In genomic region chr9:34498651-34499050, GRCm38 (mm10) we compare ENCODE assay signal across 9 mouse cellular contexts. TPM values are rescaled to one million over a fixed set of nuclear protein-coding genes. Genes with fewer than 3 reads are reported as not detected.
DNase-seq lines count a peak whose midpoint lies in the region; ATAC-seq and TF ChIP-seq lines count a peak whose summit lies in the region.
"Had no signal": no experiment of that assay in that cellular context is flagged by ENCODE, and none has a peak within 500 bp of the region (broad histone marks: within the 10 kb centered on the region; RNA-seq: fewer than 3 reads in every experiment).

No protein-coding gene starts in this region.

- peaks cover 31% of the 10 kb centered on the region for H3K27me3 ChIP-seq in kidney, embryonic 15.5 days
- H3K27me3 ChIP-seq in intestine, postnatal 0 days (replicated peaks; ENCODE audit: control insufficient read depth, insufficient read depth, low read length), result peaks cover 6% of the 10 kb centered on the region; the same call in 1 of the 2 replicates
- H3K27me3 ChIP-seq in midbrain, embryonic 16.5 days (ENCODE audit: control insufficient read depth, insufficient read depth, low read depth, low read length), result peaks cover 3% of the 10 kb centered on the region; the same call in 1 of the 2 replicates
- H3K27me3 ChIP-seq in stomach, postnatal 0 days (ENCODE audit: control insufficient read depth, insufficient read depth, low read length), result no peaks in the 10 kb centered on the region

- no peak overlapping the region for H3K4me2 ChIP-seq in kidney, embryonic 15.5 days
- H3K4me2 ChIP-seq in intestine, postnatal 0 days (replicated peaks; ENCODE audit: low read depth), result no peak overlapping the region
- no peak overlapping the region for H3K4me2 ChIP-seq in midbrain, embryonic 16.5 days (ENCODE audit: low read length)
- no peak overlapping the region for H3K4me2 ChIP-seq in stomach, postnatal 0 days (replicated peaks; ENCODE audit: low read depth)

- no peak overlapping the region for H3K9ac ChIP-seq in kidney, embryonic 15.5 days
- no peak overlapping the region for H3K9ac ChIP-seq in intestine, postnatal 0 days (ENCODE audit: low read depth, low read length)
- no peak overlapping the region for H3K9ac ChIP-seq in midbrain, embryonic 16.5 days (ENCODE audit: low read depth, low read length)
- no peak overlapping the region for H3K9ac ChIP-seq in stomach, postnatal 0 days (ENCODE audit: low read length)

- 8% methylated on average over 5 of the region's 5 CpGs for WGBS in kidney, embryonic 15.5 days
- WGBS in intestine, postnatal 0 days, result 3% methylated on average over 5 of the region's 5 CpGs
- WGBS in midbrain, embryonic 16.5 days, result 3% methylated on average over 5 of the region's 5 CpGs
- WGBS in stomach, postnatal 0 days, result 4% methylated on average over 5 of the region's 5 CpGs

- TF ChIP-seq CTCF in intestine, postnatal 0 days (IDR thresholded peaks at IDR 0.05; ENCODE audit: low read depth), result peak; percentile 93
- peak; percentile 97 for TF ChIP-seq CTCF in stomach, postnatal 0 days (IDR thresholded peaks at IDR 0.05; ENCODE audit: low read depth)

- H3K27ac ChIP-seq in kidney, embryonic 15.5 days, result no peak overlapping the region
- no peak overlapping the region for H3K27ac ChIP-seq in intestine, postnatal 0 days (ENCODE audit: low read depth, low read length)
- H3K27ac ChIP-seq in midbrain, embryonic 16.5 days (ENCODE audit: low read length), result no peak overlapping the region
- H3K27ac ChIP-seq in stomach, postnatal 0 days (replicated peaks), result no peak overlapping the region

- no peaks in the 10 kb centered on the region for H3K36me3 ChIP-seq in kidney, embryonic 15.5 days
- H3K36me3 ChIP-seq in intestine, postnatal 0 days (ENCODE audit: control insufficient read depth, insufficient read depth), result no peaks in the 10 kb centered on the region
- H3K36me3 ChIP-seq in midbrain, embryonic 16.5 days (ENCODE audit: control insufficient read depth, insufficient read depth, low read length), result no peaks in the 10 kb centered on the region
- H3K36me3 ChIP-seq in stomach, postnatal 0 days (ENCODE audit: control insufficient read depth, insufficient read depth, low read length), result no peaks in the 10 kb centered on the region

- intact Hi-C loops in left cerebral cortex, postnatal 4 days (cut with DNase I), result loop anchor here (5.0 to 10.0 kb wide), 2 partner anchors 249 to 366 kb away; no protein-coding TSS in a partner anchor

- no peak for TF ChIP-seq EP300 in stomach, postnatal 0 days (optimal IDR thresholded peaks at IDR 0.05)

- H3K9me3 ChIP-seq in kidney, embryonic 15.5 days (replicated peaks), result no peaks in the 10 kb centered on the region
- H3K9me3 ChIP-seq in intestine, postnatal 0 days (ENCODE audit: control insufficient read depth), result no peaks in the 10 kb centered on the region
- H3K9me3 ChIP-seq in midbrain, embryonic 16.5 days (replicated peaks; ENCODE audit: control insufficient read depth, low read length, poor library complexity, severe bottlenecking), result no peaks in the 10 kb centered on the region
- no peaks in the 10 kb centered on the region for H3K9me3 ChIP-seq in stomach, postnatal 0 days (ENCODE audit: control insufficient read depth, low read length)

- no peak for ATAC-seq in kidney, embryonic 15.5 days (replicated peaks; ENCODE audit: low FRiP score)
- ATAC-seq in intestine, postnatal 0 days, result no peak
- ATAC-seq in midbrain, embryonic 16.5 days, result peak; percentile 72
- peak; percentile 53; the same call in 1 of the 2 replicates for ATAC-seq in stomach, postnatal 0 days (ENCODE audit: low FRiP score, low TSS enrichment)

- peak; percentile 52 for DNase-seq in kidney, adult 11 months
- DNase-seq in cerebellum, postnatal 25 days, result peak; percentile 96 to 97
- peak; percentile 65 for DNase-seq in gastrocnemius, adult 18-20 months (ENCODE audit: low spot score)
- DNase-seq in left cerebral cortex, postnatal 4 days, result peak; percentile 87
- DNase-seq in stomach, postnatal 0 days (ENCODE audit: low spot score), result peak; percentile 81

- no peaks in the 10 kb centered on the region for H3K4me1 ChIP-seq in kidney, embryonic 15.5 days
- H3K4me1 ChIP-seq in intestine, postnatal 0 days (replicated peaks; ENCODE audit: control insufficient read depth, insufficient read depth, low read length), result no peaks in the 10 kb centered on the region
- peaks cover 15% of the 10 kb centered on the region for H3K4me1 ChIP-seq in midbrain, embryonic 16.5 days (ENCODE audit: control insufficient read depth, insufficient read depth, low read length)
- no peaks in the 10 kb centered on the region for H3K4me1 ChIP-seq in stomach, postnatal 0 days (replicated peaks; ENCODE audit: control insufficient read depth, insufficient read depth)

- no peak overlapping the region for H3K4me3 ChIP-seq in kidney, embryonic 15.5 days (replicated peaks)
- H3K4me3 ChIP-seq in intestine, postnatal 0 days (ENCODE audit: low read depth, low read length), result no peak overlapping the region
- H3K4me3 ChIP-seq in midbrain, embryonic 16.5 days (ENCODE audit: low read depth, low read length), result no peak overlapping the region
- no peak overlapping the region for H3K4me3 ChIP-seq in stomach, postnatal 0 days (ENCODE audit: low read depth, low read length)
- H3K4me3 ChIP-seq: myocyte had no signal

RNA-seq across cellular contexts. Expression of gene Kirrel3, which starts 13.0 kb away (rescaled TPM):
- polyA plus RNA-seq in kidney, embryonic 15.5 days (2015; fragmentation: Nextera tagmentation; extraction: Ambion mirVana), result 3.1 and 3.4 TPM in 2 replicates
- under 1 TPM; 0.43 to 0.73 TPM for total RNA-seq in gastrocnemius, adult 18-20 months (2021)
- polyA plus RNA-seq in intestine, postnatal 0 days (2015; fragmentation: Nextera tagmentation; extraction: Ambion mirVana), result 0.60 and 0.69 TPM in 2 replicates
- total RNA-seq in left cerebral cortex, postnatal 4 days (2021), result 10 to 100 TPM; 59.8 to 65.9 TPM
- 54.0 and 55.2 TPM in 2 replicates for polyA plus RNA-seq in midbrain, embryonic 16.5 days (2015; fragmentation: Nextera tagmentation; extraction: Ambion mirVana)
- 1.3 and 1.4 TPM in 2 replicates for polyA plus RNA-seq in stomach, postnatal 0 days (2015; fragmentation: Nextera tagmentation; extraction: Ambion mirVana)

Comparison
In these comparisons a context has a peak if more than half of its experiments do, and no peak if none do; other contexts are left out.
1. ATAC-seq: peak in midbrain, embryonic 16.5 days (single experiment) and stomach, postnatal 0 days (single experiment); none in kidney, embryonic 15.5 days (single experiment) and intestine, postnatal 0 days (single experiment).
2. RNA of gene Kirrel3, which starts 13.0 kb away (polyA plus RNA-seq): 54.0 to 55.2 TPM in midbrain, embryonic 16.5 days; 3.1 to 3.4 TPM in kidney, embryonic 15.5 days, 1.3 to 1.4 TPM in stomach, postnatal 0 days and 0.60 to 0.69 TPM in intestine, postnatal 0 days; every median in the first group is over 10 times any median in the second.
3. Peak in every context shown above with its lines, with median percentiles within 50 percentile points of each other: DNase-seq.